Mouse (Mus musculus): Measurements from ENCODE around the gene Zfp691.

GRCm38 (mm10) chr4:119185771-119186170, 11.8 kb upstream of the Zfp691 start:
- TF ChIP-seq CTCF (IDR thresholded peaks at IDR 0.05; ENCODE audit: control insufficient read depth, insufficient read depth, insufficient replicate concordance, low read depth, low read length): no peak
- TF ChIP-seq POLR2A (IDR thresholded peaks at IDR 0.05; ENCODE audit: control insufficient read depth, low read depth, low read length): no peak
